Mouse (Mus musculus): ENCODE data around the gene Kif2a. TPM values are rescaled to one million over a fixed set of nuclear protein-coding genes. Genes with fewer than 3 reads are reported as not detected.

Gene Kif2a
- polyA plus RNA-seq, 1 experiment from 2014 or later, result 23.9 TPM

- Histone ChIP-seq H3K27ac (replicated peaks in 1 of 2; ENCODE audit: control insufficient read depth in 1 of 2, insufficient read depth in 1 of 2, low read depth in 2 of 2, low read length in 2 of 2) (0 out of 4 replicates have a peak overlapping the region, but pooled peaks have one; percentile 8 to 43), H3K4me2 (ENCODE audit: low read length) (no peak overlapping the region), H3K36me3 (ENCODE audit: control insufficient read depth, insufficient read depth, low read length) (no peaks in the 10 kb centered on the region), H3K27me3 (ENCODE audit: control insufficient read depth, insufficient read depth, low read length) (no peaks in the 10 kb centered on the region), H3K9ac (ENCODE audit: low read length) (no peak overlapping the region), H3K4me1 (ENCODE audit: control insufficient read depth in 2 of 2, insufficient read depth in 2 of 2, low read length in 2 of 2) (peaks cover 8 to 25% of the 10 kb centered on the region in 2 experiments; a peak in 3 of 4 replicates), H3K9me3 (ENCODE audit: control insufficient read depth, low read length) (no peaks in the 10 kb centered on the region), H3K4me3 (ENCODE audit: control insufficient read depth in 1 of 2, insufficient read depth in 1 of 2, low read depth in 1 of 2, low read length in 2 of 2) (no peak overlapping the region)
- WGBS, result 28% methylated on average over 3 of the region's 3 CpGs
- ATAC-seq (ENCODE audit: insufficient number of reproducible peaks, insufficient read depth, low FRiP score, low read depth), result no peak
Observed at GRCm38 (mm10) chr13:107035511-107036113, 13.7 kb upstream of the Kif2a start.

- Histone ChIP-seq H3K9ac (ENCODE audit: low read length) (no peak overlapping the region), H3K4me1 (ENCODE audit: control insufficient read depth in 2 of 2, insufficient read depth in 2 of 2, low read length in 2 of 2) (peaks cover 8 to 25% of the 10 kb centered on the region in 2 experiments; a peak in 3 of 4 replicates), H3K4me2 (ENCODE audit: low read length) (no peak overlapping the region), H3K27me3 (ENCODE audit: control insufficient read depth, insufficient read depth, low read length) (no peaks in the 10 kb centered on the region), H3K36me3 (ENCODE audit: control insufficient read depth, insufficient read depth, low read length) (no peaks in the 10 kb centered on the region), H3K4me3 (ENCODE audit: control insufficient read depth in 1 of 2, insufficient read depth in 1 of 2, low read depth in 1 of 2, low read length in 2 of 2) (no peak overlapping the region), H3K9me3 (ENCODE audit: control insufficient read depth, low read length) (no peaks in the 10 kb centered on the region), H3K27ac (replicated peaks in 1 of 2; ENCODE audit: control insufficient read depth in 1 of 2, insufficient read depth in 1 of 2, low read depth in 2 of 2, low read length in 2 of 2) (no peak overlapping the region)
- WGBS, result 82% methylated on average over 4 of the region's 4 CpGs
- ATAC-seq (ENCODE audit: insufficient number of reproducible peaks, insufficient read depth, low FRiP score, low read depth), result no peak
Observed at GRCm38 (mm10) chr13:107035078-107035477, 13.2 kb upstream of the Kif2a start.

GRCm38 (mm10) chr13:107034028-107034920 lies 12.3 kb upstream of the Kif2a start:
- no peak overlapping the region for H3K27ac ChIP-seq (replicated peaks in 1 of 2; ENCODE audit: control insufficient read depth in 1 of 2, insufficient read depth in 1 of 2, low read depth in 2 of 2, low read length in 2 of 2)
- H3K36me3 ChIP-seq (ENCODE audit: control insufficient read depth, insufficient read depth, low read length), result no peaks in the 10 kb centered on the region
- no peak overlapping the region for H3K9ac ChIP-seq (ENCODE audit: low read length)
- H3K9me3 ChIP-seq (ENCODE audit: control insufficient read depth, low read length), result no peaks in the 10 kb centered on the region
- no peak overlapping the region for H3K4me3 ChIP-seq (ENCODE audit: control insufficient read depth in 1 of 2, insufficient read depth in 1 of 2, low read depth in 1 of 2, low read length in 2 of 2)
- H3K27me3 ChIP-seq (ENCODE audit: control insufficient read depth, insufficient read depth, low read length), result no peaks in the 10 kb centered on the region
- peaks cover 8 to 25% of the 10 kb centered on the region in 2 experiments; a peak in 3 of 4 replicates for H3K4me1 ChIP-seq (ENCODE audit: control insufficient read depth in 2 of 2, insufficient read depth in 2 of 2, low read length in 2 of 2)
- H3K4me2 ChIP-seq (ENCODE audit: low read length), result no peak overlapping the region
- ATAC-seq (ENCODE audit: insufficient number of reproducible peaks, insufficient read depth, low FRiP score, low read depth), result no peak
- 37% methylated on average over 1 of the region's 1 CpGs for WGBS

- H3K27me3 ChIP-seq (ENCODE audit: control insufficient read depth, insufficient read depth, low read length), result no peaks in the 10 kb centered on the region
- no peak overlapping the region for H3K9ac ChIP-seq (ENCODE audit: low read length)
- ATAC-seq (ENCODE audit: insufficient number of reproducible peaks, insufficient read depth, low FRiP score, low read depth), result no peak
- H3K4me1 ChIP-seq (ENCODE audit: control insufficient read depth in 2 of 2, insufficient read depth in 2 of 2, low read length in 2 of 2), result peaks cover 2 to 9% of the 10 kb centered on the region in 2 experiments; a peak in 2 of 4 replicates
- H3K36me3 ChIP-seq (ENCODE audit: control insufficient read depth, insufficient read depth, low read length), result no peaks in the 10 kb centered on the region
- H3K4me3 ChIP-seq (ENCODE audit: control insufficient read depth in 1 of 2, insufficient read depth in 1 of 2, low read depth in 1 of 2, low read length in 2 of 2), result no peak overlapping the region
- no peaks in the 10 kb centered on the region for H3K9me3 ChIP-seq (ENCODE audit: control insufficient read depth, low read length)
- H3K4me2 ChIP-seq (ENCODE audit: low read length), result no peak overlapping the region
- no peak overlapping the region for H3K27ac ChIP-seq (replicated peaks in 1 of 2; ENCODE audit: control insufficient read depth in 1 of 2, insufficient read depth in 1 of 2, low read depth in 2 of 2, low read length in 2 of 2)
Observed at GRCm38 (mm10) chr13:107031228-107031627, 9.3 kb upstream of the Kif2a start.

- Histone ChIP-seq H3K4me3 (ENCODE audit: control insufficient read depth in 1 of 2, insufficient read depth in 1 of 2, low read depth in 1 of 2, low read length in 2 of 2) (no peak overlapping the region), H3K4me2 (ENCODE audit: low read length) (no peak overlapping the region), H3K9me3 (ENCODE audit: control insufficient read depth, low read length) (no peaks in the 10 kb centered on the region), H3K27me3 (ENCODE audit: control insufficient read depth, insufficient read depth, low read length) (no peaks in the 10 kb centered on the region), H3K36me3 (ENCODE audit: control insufficient read depth, insufficient read depth, low read length) (no peaks in the 10 kb centered on the region), H3K9ac (ENCODE audit: low read length) (no peak overlapping the region), H3K27ac (replicated peaks in 1 of 2; ENCODE audit: control insufficient read depth in 1 of 2, insufficient read depth in 1 of 2, low read depth in 2 of 2, low read length in 2 of 2) (no peak overlapping the region), H3K4me1 (ENCODE audit: control insufficient read depth in 2 of 2, insufficient read depth in 2 of 2, low read length in 2 of 2) (0 out of 4 replicates have a peak, but pooled peaks cover 0 to 5% of the 10 kb centered on the region in 2 experiments)
- no peak for ATAC-seq (ENCODE audit: insufficient number of reproducible peaks, insufficient read depth, low FRiP score, low read depth)
- WGBS, result 80% methylated on average over 4 of the region's 4 CpGs
Observed at GRCm38 (mm10) chr13:107027218-107027617, 5.3 kb upstream of the Kif2a start.

GRCm38 (mm10) chr13:107025663-107026062 lies 3.7 kb upstream of the Kif2a start:
- Histone ChIP-seq H3K36me3 (ENCODE audit: control insufficient read depth, insufficient read depth, low read length) (no peaks in the 10 kb centered on the region), H3K9me3 (ENCODE audit: control insufficient read depth, low read length) (no peaks in the 10 kb centered on the region), H3K4me3 (ENCODE audit: control insufficient read depth in 1 of 2, insufficient read depth in 1 of 2, low read depth in 1 of 2, low read length in 2 of 2) (no peak overlapping the region), H3K4me2 (ENCODE audit: low read length) (no peak overlapping the region), H3K4me1 (ENCODE audit: control insufficient read depth in 2 of 2, insufficient read depth in 2 of 2, low read length in 2 of 2) (0 out of 4 replicates have a peak, but pooled peaks cover 0 to 10% of the 10 kb centered on the region in 2 experiments), H3K27me3 (ENCODE audit: control insufficient read depth, insufficient read depth, low read length) (no peaks in the 10 kb centered on the region), H3K9ac (ENCODE audit: low read length) (no peak overlapping the region), H3K27ac (replicated peaks in 1 of 2; ENCODE audit: control insufficient read depth in 1 of 2, insufficient read depth in 1 of 2, low read depth in 2 of 2, low read length in 2 of 2) (no peak overlapping the region)
- WGBS, result 66% methylated on average over 3 of the region's 3 CpGs
- no peak for ATAC-seq (ENCODE audit: insufficient number of reproducible peaks, insufficient read depth, low FRiP score, low read depth)

- ATAC-seq (ENCODE audit: insufficient number of reproducible peaks, insufficient read depth, low FRiP score, low read depth), result peak; percentile 98
- no peaks in the 10 kb centered on the region for H3K9me3 ChIP-seq (ENCODE audit: control insufficient read depth, low read length)
- no peaks in the 10 kb centered on the region for H3K27me3 ChIP-seq (ENCODE audit: control insufficient read depth, insufficient read depth, low read length)
- H3K4me1 ChIP-seq (ENCODE audit: control insufficient read depth in 2 of 2, insufficient read depth in 2 of 2, low read length in 2 of 2), result peaks cover 0 to 24% of the 10 kb centered on the region in 2 experiments; a peak in 3 of 4 replicates
- peak overlapping the region; percentile 83 to 92 for H3K27ac ChIP-seq (replicated peaks in 1 of 2; ENCODE audit: control insufficient read depth in 1 of 2, insufficient read depth in 1 of 2, low read depth in 2 of 2, low read length in 2 of 2)
- peak overlapping the region; percentile 83 to 89 for H3K4me3 ChIP-seq (ENCODE audit: control insufficient read depth in 1 of 2, insufficient read depth in 1 of 2, low read depth in 1 of 2, low read length in 2 of 2)
- 1% methylated on average over 76 of the region's 97 CpGs for WGBS
- peak overlapping the region; percentile 72 for H3K4me2 ChIP-seq (ENCODE audit: low read length)
- H3K36me3 ChIP-seq (ENCODE audit: control insufficient read depth, insufficient read depth, low read length), result peaks cover 7% of the 10 kb centered on the region
- H3K9ac ChIP-seq (ENCODE audit: low read length), result peak overlapping the region; percentile 90
Observed at GRCm38 (mm10) chr13:107022266-107023171, 593 bp upstream of the Kif2a start.

Data from heart, embryonic 14.5 days (tissue).